Comparison of ENCODE assay signal across 28 mouse cellular contexts in genomic region chr11:45889981-45890380, GRCm38 (mm10). TPM values are rescaled to one million over a fixed set of nuclear protein-coding genes. Genes with fewer than 3 reads are reported as not detected.
DNase-seq lines count a peak whose midpoint lies in the region; ATAC-seq and TF ChIP-seq lines count a peak whose summit lies in the region.
"Had no signal": no experiment of that assay in that cellular context is flagged by ENCODE, and none has a peak within 500 bp of the region (broad histone marks: within the 10 kb centered on the region; RNA-seq: fewer than 3 reads in every experiment).

No protein-coding gene starts in this region.

- TF ChIP-seq CTCF in liver, postnatal 0 days (IDR thresholded peaks at IDR 0.05; ENCODE audit: low read depth): no peak
- TF ChIP-seq CTCF in MEL (IDR thresholded peaks at IDR 0.05 in 2 of 3, conservative IDR thresholded peaks at IDR 0.05 in 1 of 3; ENCODE audit: control insufficient read depth in 1 of 3, insufficient read depth in 1 of 3, low read depth in 2 of 3, low read length in 3 of 3, poor library complexity in 1 of 3, severe bottlenecking in 1 of 3): no peak

- no peak for DNase-seq in liver, postnatal 0 days
- DNase-seq in liver, embryonic 11.5 days (ENCODE audit: low spot score): no peak
- peak; percentile 63 for DNase-seq in MEL (ENCODE audit: low read depth, low spot score)
- no peak for DNase-seq in kidney, postnatal 36 days
- DNase-seq: adrenal gland, postnatal 14 days; B cell, adult 2 months; cerebellum, adult 11-12 months; cerebellum, adult 9-11 months; gastrocnemius, adult 2 months; gastrocnemius, postnatal 36 days; heart, postnatal 14 days; kidney, adult 8-10 months; kidney, postnatal 10 days; midbrain, embryonic 14.5 days; right cerebral cortex, postnatal 25 days; thymus, adult 2 months had no signal

- H3K9ac ChIP-seq in liver, postnatal 0 days (replicated peaks): no peak overlapping the region
- no peak overlapping the region for H3K9ac ChIP-seq in liver, embryonic 11.5 days (ENCODE audit: low read depth, low read length)
- no peak overlapping the region for H3K9ac ChIP-seq in MEL (ENCODE audit: control insufficient read depth, low read depth, low read length, poor library complexity, severe bottlenecking)
- H3K9ac ChIP-seq in midbrain, embryonic 15.5 days: no peak overlapping the region
- H3K9ac ChIP-seq: embryonic facial prominence, embryonic 13.5 days; forebrain, embryonic 15.5 days; limb, embryonic 12.5 days; liver, embryonic 14.5 days; lung, embryonic 15.5 days had no signal

- H3K4me1 ChIP-seq in liver, postnatal 0 days (ENCODE audit: insufficient read depth): peaks cover 13% of the 10 kb centered on the region
- no peaks in the 10 kb centered on the region for H3K4me1 ChIP-seq in liver, embryonic 11.5 days (replicated peaks; ENCODE audit: control insufficient read depth, insufficient read depth, low read length)
- H3K4me1 ChIP-seq in MEL (ENCODE audit: control insufficient read depth in 1 of 2, insufficient read depth in 2 of 2, low read length in 2 of 2): no peaks in the 10 kb centered on the region; a peak in 1 of 4 replicates
- H3K4me1 ChIP-seq in midbrain, embryonic 15.5 days: peaks cover 9% of the 10 kb centered on the region; the same call in 1 of the 2 replicates
- H3K4me1 ChIP-seq: embryonic facial prominence, embryonic 13.5 days; lung, embryonic 15.5 days had no signal

- no peak for TF ChIP-seq RAD21 in MEL (IDR thresholded peaks at IDR 0.05; ENCODE audit: low read depth, low read length)

- no peaks in the 10 kb centered on the region for H3K9me3 ChIP-seq in liver, postnatal 0 days (ENCODE audit: low read length)
- no peaks in the 10 kb centered on the region for H3K9me3 ChIP-seq in liver, embryonic 11.5 days (ENCODE audit: control insufficient read depth, low read length)
- no peaks in the 10 kb centered on the region for H3K9me3 ChIP-seq in MEL (replicated peaks; ENCODE audit: insufficient read depth, low read length)
- no peaks in the 10 kb centered on the region for H3K9me3 ChIP-seq in midbrain, embryonic 15.5 days
- H3K9me3 ChIP-seq: embryonic facial prominence, embryonic 13.5 days; forebrain, embryonic 10.5 days; forebrain, embryonic 15.5 days; limb, embryonic 12.5 days; lung, embryonic 15.5 days had no signal

- no peak overlapping the region for H3K4me3 ChIP-seq in liver, postnatal 0 days (ENCODE audit: low read depth, low read length)
- no peak overlapping the region for H3K4me3 ChIP-seq in liver, embryonic 11.5 days (ENCODE audit: low read depth, low read length)
- H3K4me3 ChIP-seq in MEL (ENCODE audit: control insufficient read depth in 1 of 2, insufficient read depth in 1 of 2, low read depth in 2 of 2, low read length in 2 of 2): no peak overlapping the region
- no peak overlapping the region for H3K4me3 ChIP-seq in midbrain, embryonic 15.5 days
- H3K4me3 ChIP-seq: embryonic facial prominence, embryonic 13.5 days; forebrain, embryonic 10.5 days; forebrain, embryonic 15.5 days; gastrocnemius, adult 2 months; left cerebral cortex, adult 2 months; limb, embryonic 12.5 days; lung, embryonic 15.5 days had no signal

- H3K79me2 ChIP-seq in MEL (ENCODE audit: control insufficient read depth, insufficient read depth, low read length, poor library complexity): no peaks in the 10 kb centered on the region; the same call in 1 of the 2 replicates

- 0 out of 2 replicates have a peak overlapping the region, but pooled peaks have one; percentile 65 for H3K27ac ChIP-seq in liver, postnatal 0 days (ENCODE audit: low read depth)
- H3K27ac ChIP-seq in liver, embryonic 11.5 days (ENCODE audit: low read depth, low read length): no peak overlapping the region
- no peak overlapping the region for H3K27ac ChIP-seq in MEL (ENCODE audit: control insufficient read depth, low read depth, low read length)
- H3K27ac ChIP-seq in midbrain, embryonic 15.5 days: no peak overlapping the region
- H3K27ac ChIP-seq: embryonic facial prominence, embryonic 13.5 days; forebrain, embryonic 10.5 days; forebrain, embryonic 15.5 days; gastrocnemius, adult 2 months; left cerebral cortex, adult 2 months; limb, embryonic 12.5 days; liver, embryonic 14.5 days; lung, embryonic 15.5 days had no signal

- H3K36me3 ChIP-seq in liver, postnatal 0 days (replicated peaks; ENCODE audit: insufficient read depth, low read length): peaks cover 96% of the 10 kb centered on the region
- peaks cover 39% of the 10 kb centered on the region for H3K36me3 ChIP-seq in liver, embryonic 11.5 days (ENCODE audit: control insufficient read depth, insufficient read depth, low read length)
- H3K36me3 ChIP-seq in MEL (ENCODE audit: control insufficient read depth in 1 of 2, insufficient read depth in 2 of 2, low read length in 2 of 2): peaks cover 0 to 66% of the 10 kb centered on the region in 2 experiments; a peak in 3 of 4 replicates
- peaks cover 30% of the 10 kb centered on the region for H3K36me3 ChIP-seq in midbrain, embryonic 15.5 days (replicated peaks)

- H3K27me3 ChIP-seq in liver, postnatal 0 days (ENCODE audit: insufficient read depth, low read length): no peaks in the 10 kb centered on the region
- no peaks in the 10 kb centered on the region for H3K27me3 ChIP-seq in liver, embryonic 11.5 days (replicated peaks; ENCODE audit: control insufficient read depth, insufficient read depth, low read length)
- H3K27me3 ChIP-seq in MEL (ENCODE audit: control insufficient read depth in 1 of 2, insufficient read depth in 2 of 2, low read length in 2 of 2): no peaks in the 10 kb centered on the region
- H3K27me3 ChIP-seq in midbrain, embryonic 15.5 days (replicated peaks): no peaks in the 10 kb centered on the region
- H3K27me3 ChIP-seq: embryonic facial prominence, embryonic 13.5 days; forebrain, embryonic 15.5 days; limb, embryonic 12.5 days; lung, embryonic 15.5 days had no signal

- no peak for TF ChIP-seq EP300 in liver, postnatal 0 days (IDR thresholded peaks at IDR 0.05; ENCODE audit: low read depth)
- TF ChIP-seq EP300 in MEL (IDR thresholded peaks at IDR 0.05; ENCODE audit: low read depth in 1 of 2, low read length in 2 of 2): no peak

- H3K4me2 ChIP-seq in liver, postnatal 0 days (ENCODE audit: low read depth, low read length): no peak overlapping the region
- no peak overlapping the region for H3K4me2 ChIP-seq in liver, embryonic 11.5 days
- no peak overlapping the region for H3K4me2 ChIP-seq in midbrain, embryonic 15.5 days
- H3K4me2 ChIP-seq: embryonic facial prominence, embryonic 13.5 days; forebrain, embryonic 15.5 days; limb, embryonic 12.5 days; lung, embryonic 15.5 days had no signal

- 85% methylated on average over 3 of the region's 3 CpGs for WGBS in liver, postnatal 0 days (ENCODE audit: insufficient replicate concordance)
- 90% methylated on average over 3 of the region's 3 CpGs for WGBS in liver, embryonic 11.5 days
- WGBS in midbrain, embryonic 15.5 days: 90% methylated on average over 3 of the region's 3 CpGs

- TF ChIP-seq POLR2A in MEL (IDR thresholded peaks at IDR 0.05; ENCODE audit: control insufficient read depth in 1 of 2, insufficient read depth in 1 of 2, low read depth in 1 of 2, low read length in 2 of 2, poor library complexity in 1 of 2): no peak

- no peak for ATAC-seq in liver, postnatal 0 days
- ATAC-seq in liver, embryonic 11.5 days (replicated peaks; ENCODE audit: low FRiP score): no peak
- peak; percentile 56 for ATAC-seq in granulocyte monocyte progenitor cell, adult 5-6 weeks (replicated peaks; ENCODE audit: poor library complexity, severe bottlenecking)
- peak; percentile 57 for ATAC-seq in megakaryocyte progenitor cell, adult 5-6 weeks (replicated peaks; ENCODE audit: poor library complexity)
- no peak for ATAC-seq in midbrain, embryonic 15.5 days (replicated peaks)
- ATAC-seq: forebrain, embryonic 15.5 days; hindbrain, embryonic 16.5 days; intestine, embryonic 16.5 days had no signal

TF ChIP-seq in MEL, 35 proteins besides CTCF, POLR2A, EP300 and RAD21:
- TF ChIP-seq GATA1 (IDR thresholded peaks at IDR 0.05; ENCODE audit: low read depth, low read length) (peak; percentile 19; the same call in 1 of the 2 replicates), NRF1 (IDR thresholded peaks at IDR 0.05; ENCODE audit: insufficient read depth, low read depth, low read length, poor library complexity, severe bottlenecking) (peak; percentile 36; the same call in 1 of the 2 replicates), ZMIZ1 (IDR thresholded peaks at IDR 0.05; ENCODE audit: low read depth, low read length) (no peak)

RNA-seq across cellular contexts. Expression of gene Clint1, which starts 38.1 kb away (rescaled TPM):
- 33.6 and 37.3 TPM in 2 replicates for polyA plus RNA-seq in liver, postnatal 0 days (2015; fragmentation: Nextera tagmentation; extraction: Ambion mirVana)
- polyA plus RNA-seq in liver, embryonic 11.5 days (2014; fragmentation: Nextera tagmentation; extraction: Ambion mirVana): 102 and 113 TPM in 2 replicates
- 89.8 and 102 TPM in 2 replicates for total RNA-seq in MEL (2012; rRNA removed)
- polyA plus RNA-seq in MEL (2012; ENCODE audit: insufficient read depth in 1 of 2, insufficient read length in 2 of 2, low read depth in 1 of 2, low replicate concordance in 2 of 2, missing spikeins in 1 of 2): 100 to 1,000 TPM in 1 of 2 experiments, 10 to 100 TPM in 1; 58.5 to 184 TPM
- 113 and 131 TPM in 2 replicates for total RNA-seq in granulocyte monocyte progenitor cell, adult 5-6 weeks (2014; fragmentation: Nextera tagmentation)
- total RNA-seq in granulocyte monocyte progenitor cell, adult 5-6 weeks (2017): 118 and 127 TPM in 2 replicates
- 130 and 133 TPM in 2 replicates for total RNA-seq in megakaryocyte progenitor cell, adult 5-6 weeks (2015)
- total RNA-seq in megakaryocyte progenitor cell, adult 5-6 weeks (2017): 133 and 160 TPM in 2 replicates
- polyA plus RNA-seq in midbrain, embryonic 15.5 days (2015; fragmentation: Nextera tagmentation; extraction: Ambion mirVana): 42.8 TPM in 2 replicates

RNA-seq across cellular contexts. Expression of gene Lsm11, which starts 54.8 kb away (rescaled TPM):
- 1.3 and 1.8 TPM in 2 replicates for polyA plus RNA-seq in liver, postnatal 0 days (2015; fragmentation: Nextera tagmentation; extraction: Ambion mirVana)
- 7.3 and 8.3 TPM in 2 replicates for polyA plus RNA-seq in liver, embryonic 11.5 days (2014; fragmentation: Nextera tagmentation; extraction: Ambion mirVana)
- 22.3 and 22.8 TPM in 2 replicates for total RNA-seq in MEL (2012; rRNA removed)
- 10 to 100 TPM in 1 of 2 experiments, not detected in 1; 20.2 TPM for polyA plus RNA-seq in MEL (2012; ENCODE audit: insufficient read depth in 1 of 2, insufficient read length in 2 of 2, low read depth in 1 of 2, low replicate concordance in 2 of 2, missing spikeins in 1 of 2)
- total RNA-seq in granulocyte monocyte progenitor cell, adult 5-6 weeks (2014; fragmentation: Nextera tagmentation): 4.3 and 5.0 TPM in 2 replicates
- 2.7 and 7.3 TPM in 2 replicates for total RNA-seq in granulocyte monocyte progenitor cell, adult 5-6 weeks (2017)
- 5.2 and 6.3 TPM in 2 replicates for total RNA-seq in megakaryocyte progenitor cell, adult 5-6 weeks (2015)
- total RNA-seq in megakaryocyte progenitor cell, adult 5-6 weeks (2017): 3.1 and 4.2 TPM in 2 replicates
- polyA plus RNA-seq in midbrain, embryonic 15.5 days (2015; fragmentation: Nextera tagmentation; extraction: Ambion mirVana): 23.5 and 26.1 TPM in 2 replicates

Comparison
In these comparisons a context has a peak if more than half of its experiments do, and no peak if none do; other contexts are left out.
1. ATAC-seq: peak in granulocyte monocyte progenitor cell, adult 5-6 weeks (single experiment) and megakaryocyte progenitor cell, adult 5-6 weeks (single experiment); none in liver, postnatal 0 days (single experiment), liver, embryonic 11.5 days (single experiment) and midbrain, embryonic 15.5 days (single experiment).